Mouse (Mus musculus) hindbrain, embryonic 16.5 days (tissue): ENCODE measurements around the gene Mob3b. TPM values are rescaled to one million over a fixed set of nuclear protein-coding genes. Genes with fewer than 3 reads are reported as not detected.
"Not testable (repeated sequence)": the region's sequence is repeated elsewhere in the genome, so short reads cannot be mapped to it uniquely, and the experiment has no call there.

ENCODE experiments used
- ATAC-seq: fragments of 200-750 bp; cut with Nextera tagmentation; 2 replicates; pipeline ENCODE4 v1.8.0; 2017; ENCODE audit warnings: moderate TSS enrichment, moderate library complexity
- H3K27ac ChIP-seq: fragments of 300-500 bp; sonication (generic); 2 replicates; pipeline ENCODE4 v1.5.1; 2014; ENCODE audit warnings: low read depth, mild to moderate bottlenecking, control low read depth, low read length, moderate library complexity
- H3K27me3 ChIP-seq: fragments of 300-500 bp; sonication (generic); replicated peaks from 2 replicates; pipeline ENCODE4 v1.6.1; 2014; ENCODE audit warnings: low read length; ENCODE audit not compliant: control insufficient read depth, insufficient read depth
- H3K36me3 ChIP-seq: fragments of 300-500 bp; sonication (generic); 2 replicates; pipeline ENCODE4 v1.6.1; 2014; ENCODE audit warnings: mild to moderate bottlenecking, low read length, moderate library complexity, mixed read lengths; ENCODE audit not compliant: control insufficient read depth, insufficient read depth
- H3K4me1 ChIP-seq: fragments of 300-500 bp; sonication (generic); 2 replicates; pipeline ENCODE4 v1.6.1; 2014; ENCODE audit warnings: low read depth, low read length; ENCODE audit not compliant: control insufficient read depth, insufficient read depth
- H3K4me2 ChIP-seq: fragments of 300-500 bp; sonication (generic); 2 replicates; pipeline ENCODE4 v1.6.1; 2014; ENCODE audit warnings: mild to moderate bottlenecking, low read length, control low read depth, moderate library complexity
- H3K4me3 ChIP-seq: fragments of 300-500 bp; sonication (generic); 2 replicates; pipeline ENCODE4 v1.5.1; 2014; ENCODE audit warnings: mild to moderate bottlenecking, low read length, control low read depth, moderate library complexity
- H3K9ac ChIP-seq: fragments of 300-500 bp; sonication (generic); 2 replicates; pipeline ENCODE4 v1.6.1; 2014; ENCODE audit warnings: low read depth, mild to moderate bottlenecking, control low read depth, low read length, moderate library complexity
- H3K9me3 ChIP-seq: fragments of 300-500 bp; sonication (generic); 2 replicates; pipeline ENCODE4 v1.6.1; 2014; ENCODE audit warnings: mild to moderate bottlenecking, low read length, moderate library complexity; ENCODE audit not compliant: control insufficient read depth
- WGBS: fragments of 180-500 bp; shearing (Covaris S2); extraction: QIAGEN DNeasy Blood & Tissue Kit; methylation state at CpG from one replicate; pipeline ENCODE4 v1.1.7; 2014; 5-methylcytosine and 5-hydroxymethylcytosine counted together
- polyA plus RNA-seq: library from polyadenylated mRNA; unstranded; fragments of >200 nt; fragmentation: Nextera tagmentation; extraction: Ambion mirVana; gene quantifications from 2 replicates; pipeline ENCODE4 v1.2.1, GENCODE M21; 2015

Mob3b gene
- polyA plus RNA-seq, 1 experiment from 2014 or later: 3.9 TPM

- H3K4me2 ChIP-seq: no peak overlapping the region
- H3K36me3 ChIP-seq: no peaks in the 10 kb centered on the region
- H3K9me3 ChIP-seq: no peaks in the 10 kb centered on the region
- no peak overlapping the region for H3K27ac ChIP-seq
- no peak overlapping the region for H3K9ac ChIP-seq
- WGBS: 42% methylated on average over 7 of the region's 7 CpGs
- no peaks in the 10 kb centered on the region for H3K27me3 ChIP-seq
- ATAC-seq: no peak
- H3K4me1 ChIP-seq: no peaks in the 10 kb centered on the region
- H3K4me3 ChIP-seq: no peak overlapping the region
Observed at GRCm38 (mm10) chr4:34917400-34917799, 239.9 kb downstream of the Mob3b start.

- no peak overlapping the region for H3K4me3 ChIP-seq
- H3K27ac ChIP-seq: no peak overlapping the region
- no peak overlapping the region for H3K9ac ChIP-seq
- H3K9me3 ChIP-seq: no peaks in the 10 kb centered on the region
- WGBS: 86% methylated on average over 3 of the region's 3 CpGs
- no peak overlapping the region for H3K4me2 ChIP-seq
- no peaks in the 10 kb centered on the region for H3K36me3 ChIP-seq
- H3K4me1 ChIP-seq: no peaks in the 10 kb centered on the region
- no peak for ATAC-seq
- H3K27me3 ChIP-seq: no peaks in the 10 kb centered on the region
Observed at GRCm38 (mm10) chr4:34912171-34912570, 245.1 kb downstream of the Mob3b start.

- ATAC-seq: no peak
- H3K4me2 ChIP-seq: no peak overlapping the region
- no peak overlapping the region for H3K9ac ChIP-seq
- H3K4me1 ChIP-seq: no peaks in the 10 kb centered on the region
- 74% methylated on average over 3 of the region's 3 CpGs for WGBS
- H3K36me3 ChIP-seq: no peaks in the 10 kb centered on the region
- H3K27ac ChIP-seq: no peak overlapping the region
- H3K9me3 ChIP-seq: no peaks in the 10 kb centered on the region
- no peak overlapping the region for H3K4me3 ChIP-seq
- H3K27me3 ChIP-seq: no peaks in the 10 kb centered on the region
Observed at GRCm38 (mm10) chr4:34911401-34911800, 245.9 kb downstream of the Mob3b start.

- no peak overlapping the region for H3K9ac ChIP-seq
- no peak for ATAC-seq
- H3K27me3 ChIP-seq: no peaks in the 10 kb centered on the region
- 93% methylated on average over 7 of the region's 7 CpGs for WGBS
- H3K36me3 ChIP-seq: no peaks in the 10 kb centered on the region
- no peak overlapping the region for H3K27ac ChIP-seq
- no peak overlapping the region for H3K4me2 ChIP-seq
- H3K4me3 ChIP-seq: no peak overlapping the region
- no peaks in the 10 kb centered on the region for H3K4me1 ChIP-seq
- H3K9me3 ChIP-seq: no peaks in the 10 kb centered on the region
Observed at GRCm38 (mm10) chr4:34908127-34908526, 249.2 kb downstream of the Mob3b start.

GRCm38 (mm10) chr4:34907026-34907425, 250.3 kb downstream of the Mob3b start:
- H3K9me3 ChIP-seq: no peaks in the 10 kb centered on the region

GRCm38 (mm10) chr4:34906151-34906550, 251.1 kb downstream of the Mob3b start:
- no peaks in the 10 kb centered on the region for H3K27me3 ChIP-seq
- H3K9me3 ChIP-seq: no peaks in the 10 kb centered on the region
- no peak overlapping the region for H3K4me3 ChIP-seq
- no peaks in the 10 kb centered on the region for H3K4me1 ChIP-seq
- H3K9ac ChIP-seq: no peak overlapping the region
- no peak overlapping the region for H3K4me2 ChIP-seq
- H3K27ac ChIP-seq: no peak overlapping the region
- H3K36me3 ChIP-seq: no peaks in the 10 kb centered on the region
- no peak for ATAC-seq
- WGBS: 85% methylated on average over 4 of the region's 4 CpGs

More at GRCm38 (mm10) chr4:34907026-34907425, 250.3 kb downstream of the Mob3b start:
- no peak overlapping the region for H3K4me2 ChIP-seq
- ATAC-seq: no peak
- WGBS: 45% methylated on average over 14 of the region's 14 CpGs
- H3K4me1 ChIP-seq: no peaks in the 10 kb centered on the region
- no peaks in the 10 kb centered on the region for H3K36me3 ChIP-seq
- no peaks in the 10 kb centered on the region for H3K27me3 ChIP-seq
- no peak overlapping the region for H3K9ac ChIP-seq
- no peak overlapping the region for H3K4me3 ChIP-seq
- H3K27ac ChIP-seq: no peak overlapping the region

- ATAC-seq: no peak
- no peaks in the 10 kb centered on the region for H3K9me3 ChIP-seq
- WGBS: 66% methylated on average over 5 of the region's 5 CpGs
Observed at GRCm38 (mm10) chr4:34905396-34905795, 251.9 kb downstream of the Mob3b start.

GRCm38 (mm10) chr4:34901582-34901981, 255.7 kb downstream of the Mob3b start:
- ATAC-seq, H3K9ac ChIP-seq, H3K9me3 ChIP-seq, H3K36me3 ChIP-seq, H3K4me1 ChIP-seq, H3K27ac ChIP-seq, H3K27me3 ChIP-seq, H3K4me3 ChIP-seq, H3K4me2 ChIP-seq: not testable (repeated sequence)
- whole genome bisulfite sequencing: 93% methylated on average over 3 of the region's 3 CpGs

More at GRCm38 (mm10) chr4:34905396-34905795, 251.9 kb downstream of the Mob3b start:
- Histone ChIP-seq H3K9ac (no peak overlapping the region), H3K36me3 (no peaks in the 10 kb centered on the region), H3K4me1 (no peaks in the 10 kb centered on the region), H3K27me3 (no peaks in the 10 kb centered on the region), H3K4me2 (no peak overlapping the region), H3K27ac (no peak overlapping the region), H3K4me3 (no peak overlapping the region)

GRCm38 (mm10) chr4:34901166-34901565, 256.1 kb downstream of the Mob3b start:
- H3K9me3 ChIP-seq: no peaks in the 10 kb centered on the region
- H3K4me2 ChIP-seq: no peak overlapping the region
- H3K4me1 ChIP-seq: no peaks in the 10 kb centered on the region
- H3K9ac ChIP-seq: no peak overlapping the region
- H3K27ac ChIP-seq: no peak overlapping the region
- H3K4me3 ChIP-seq: no peak overlapping the region
- 83% methylated on average over 4 of the region's 4 CpGs for WGBS
- no peaks in the 10 kb centered on the region for H3K27me3 ChIP-seq
- no peaks in the 10 kb centered on the region for H3K36me3 ChIP-seq
- no peak for ATAC-seq

GRCm38 (mm10) chr4:34900155-34900554, 257.1 kb downstream of the Mob3b start:
- ATAC-seq: peak; percentile 65
- Histone ChIP-seq H3K36me3 (no peaks in the 10 kb centered on the region), H3K9me3 (no peaks in the 10 kb centered on the region), H3K4me1 (no peaks in the 10 kb centered on the region), H3K27me3 (no peaks in the 10 kb centered on the region), H3K27ac (no peak overlapping the region), H3K4me3 (no peak overlapping the region), H3K9ac (no peak overlapping the region), H3K4me2 (no peak overlapping the region; the same call in 1 of the 2 replicates)
- WGBS: 54% methylated on average over 9 of the region's 9 CpGs
